Mouse (Mus musculus) stomach, embryonic 14.5 days (tissue): ENCODE data around the gene Gm10300. TPM values are rescaled to one million over a fixed set of nuclear protein-coding genes. Genes with fewer than 3 reads are reported as not detected.

Experiments
- ATAC-seq: fragments of 200-750 bp; cut with Nextera tagmentation; 2 replicates; pipeline ENCODE4 v1.8.0; 2017; ENCODE audit warnings: low read depth, moderate TSS enrichment; ENCODE audit not compliant: insufficient number of reproducible peaks, insufficient read depth, low FRiP score
- H3K27ac ChIP-seq: fragments of 300-500 bp; sonication (generic); 2 replicates; pipeline ENCODE4 v1.5.1; 2014; ENCODE audit warnings: mild to moderate bottlenecking, low read length, moderate library complexity, mixed read lengths
- H3K27me3 ChIP-seq: fragments of 300-500 bp; sonication (generic); 2 replicates; pipeline ENCODE4 v1.6.1; 2014; ENCODE audit warnings: low read length, control low read depth, mixed read lengths; ENCODE audit not compliant: control insufficient read depth, insufficient read depth
- H3K36me3 ChIP-seq: fragments of 300-500 bp; sonication (generic); 2 replicates; pipeline ENCODE4 v1.6.1; 2014; ENCODE audit warnings: mild to moderate bottlenecking, control low read depth, low read length, moderate library complexity, mixed read lengths; ENCODE audit not compliant: control insufficient read depth, insufficient read depth
- H3K4me1 ChIP-seq: fragments of 300-500 bp; sonication (generic); 2 replicates; pipeline ENCODE4 v1.6.1; 2014; ENCODE audit warnings: low read length, control low read depth, mixed read lengths; ENCODE audit not compliant: control insufficient read depth, insufficient read depth
- H3K4me2 ChIP-seq: fragments of 300-500 bp; sonication (generic); replicated peaks from 2 replicates; pipeline ENCODE4 v1.6.1; 2014; ENCODE audit warnings: low read depth, low read length, control low read depth
- H3K4me3 ChIP-seq: fragments of 300-500 bp; sonication (generic); 2 replicates; pipeline ENCODE4 v1.5.1; 2014; ENCODE audit warnings: low read depth, low read length, control low read depth
- H3K9ac ChIP-seq: fragments of 300-500 bp; sonication (generic); replicated peaks from 2 replicates; pipeline ENCODE4 v1.6.1; 2014; ENCODE audit warnings: low read depth, mild to moderate bottlenecking, control low read depth, low read length, moderate library complexity, mixed read lengths
- H3K9me3 ChIP-seq: fragments of 300-500 bp; sonication (generic); 2 replicates; pipeline ENCODE4 v1.6.1; 2016; ENCODE audit warnings: low read depth, low read length, control low read depth; ENCODE audit not compliant: control insufficient read depth
- WGBS: fragments of 180-500 bp; shearing (Covaris S2); extraction: QIAGEN DNeasy Blood & Tissue Kit; methylation state at CpG from one replicate; pipeline ENCODE4 v1.1.7; 2014; 5-methylcytosine and 5-hydroxymethylcytosine counted together
- polyA plus RNA-seq: library from polyadenylated mRNA; unstranded; fragments of >200 nt; fragmentation: Nextera tagmentation; extraction: Ambion mirVana; gene quantifications from 2 replicates; pipeline ENCODE4 v1.2.1, GENCODE M21; 2014

The Gm10300 gene
- 0.14 and 0.27 TPM in 2 replicates for polyA plus RNA-seq

- no peaks in the 10 kb centered on the region for H3K9me3 ChIP-seq
- H3K4me2 ChIP-seq = peak within 1 kb of the TSS; percentile 89
- H3K27ac ChIP-seq = peak within 1 kb of the TSS; percentile 39; the same call in 1 of the 2 replicates
- ATAC-seq = no peak
- H3K27me3 ChIP-seq = no peaks in the 10 kb centered on the region
- WGBS = under 1% methylated on average over 42 of the region's 42 CpGs
- peak within 1 kb of the TSS; percentile 50 for H3K9ac ChIP-seq
- H3K4me1 ChIP-seq = no peaks in the 10 kb centered on the region
- peak within 1 kb of the TSS; percentile 54 for H3K4me3 ChIP-seq
- H3K36me3 ChIP-seq = no peaks in the 10 kb centered on the region
These were observed at the start of gene Gm10300 for GRCm38 (mm10) chr4:132074077-132074932. Gm10300 (plus strand) TSS chr4:132074697.

- no peaks in the 10 kb centered on the region for H3K36me3 ChIP-seq
- no peaks in the 10 kb centered on the region for H3K27me3 ChIP-seq
- no peaks in the 10 kb centered on the region for H3K9me3 ChIP-seq
- H3K4me2 ChIP-seq = no peak overlapping the region
- no peak overlapping the region for H3K27ac ChIP-seq
- 63% methylated on average over 2 of the region's 2 CpGs for WGBS
- H3K4me1 ChIP-seq = no peaks in the 10 kb centered on the region
- ATAC-seq = no peak
- H3K9ac ChIP-seq = no peak overlapping the region
- no peak overlapping the region for H3K4me3 ChIP-seq
These were observed 49.2 kb upstream of the Gm10300 start for GRCm38 (mm10) chr4:132025264-132025663.

GRCm38 (mm10) chr4:132025738-132026527, 48.6 kb upstream of the Gm10300 start:
- H3K9me3 ChIP-seq = no peaks in the 10 kb centered on the region
- no peaks in the 10 kb centered on the region for H3K4me1 ChIP-seq
- H3K27me3 ChIP-seq = no peaks in the 10 kb centered on the region
- 33% methylated on average over 5 of the region's 5 CpGs for WGBS
- no peak for ATAC-seq
- no peak overlapping the region for H3K4me2 ChIP-seq
- no peak overlapping the region for H3K4me3 ChIP-seq
- no peak overlapping the region for H3K27ac ChIP-seq
- no peaks in the 10 kb centered on the region for H3K36me3 ChIP-seq
- no peak overlapping the region for H3K9ac ChIP-seq

GRCm38 (mm10) chr4:132027167-132027566, 47.3 kb upstream of the Gm10300 start:
- no peak; the same call in 1 of the 2 replicates for ATAC-seq
- Histone ChIP-seq H3K27ac (no peak overlapping the region), H3K36me3 (no peaks in the 10 kb centered on the region), H3K9me3 (no peaks in the 10 kb centered on the region), H3K27me3 (no peaks in the 10 kb centered on the region), H3K4me2 (no peak overlapping the region), H3K4me1 (no peaks in the 10 kb centered on the region), H3K4me3 (no peak overlapping the region), H3K9ac (no peak overlapping the region)
- WGBS = 80% methylated on average over 6 of the region's 6 CpGs

- H3K27me3 ChIP-seq = no peaks in the 10 kb centered on the region
- no peak overlapping the region for H3K27ac ChIP-seq
- WGBS = 96% methylated on average over 1 of the region's 1 CpGs
- no peaks in the 10 kb centered on the region for H3K4me1 ChIP-seq
- H3K4me3 ChIP-seq = no peak overlapping the region
- H3K4me2 ChIP-seq = no peak overlapping the region
- no peaks in the 10 kb centered on the region for H3K9me3 ChIP-seq
- no peak overlapping the region for H3K9ac ChIP-seq
- ATAC-seq = no peak
- no peaks in the 10 kb centered on the region for H3K36me3 ChIP-seq
These were observed 46.7 kb upstream of the Gm10300 start for GRCm38 (mm10) chr4:132027806-132028205.

- H3K36me3 ChIP-seq = no peaks in the 10 kb centered on the region
- no peaks in the 10 kb centered on the region for H3K4me1 ChIP-seq
- WGBS = 56% methylated on average over 10 of the region's 10 CpGs
- H3K4me3 ChIP-seq = no peak overlapping the region
- no peak for ATAC-seq
- H3K9ac ChIP-seq = no peak overlapping the region
- H3K27ac ChIP-seq = no peak overlapping the region
- H3K4me2 ChIP-seq = no peak overlapping the region
- no peaks in the 10 kb centered on the region for H3K27me3 ChIP-seq
- no peaks in the 10 kb centered on the region for H3K9me3 ChIP-seq
These were observed 44.4 kb upstream of the Gm10300 start for GRCm38 (mm10) chr4:132029851-132030741.

- H3K27ac ChIP-seq = no peak overlapping the region
- 0 out of 2 replicates have a peak, but pooled peaks cover 4% of the 10 kb centered on the region for H3K4me1 ChIP-seq
- H3K27me3 ChIP-seq = no peaks in the 10 kb centered on the region
- WGBS = 77% methylated on average over 1 of the region's 1 CpGs
- ATAC-seq = no peak
- H3K9ac ChIP-seq = no peak overlapping the region
- no peak overlapping the region for H3K4me3 ChIP-seq
- no peaks in the 10 kb centered on the region for H3K9me3 ChIP-seq
- no peak overlapping the region for H3K4me2 ChIP-seq
- H3K36me3 ChIP-seq = no peaks in the 10 kb centered on the region
These were observed 41.3 kb upstream of the Gm10300 start for GRCm38 (mm10) chr4:132033183-132033582.

- Histone ChIP-seq H3K9me3 (no peaks in the 10 kb centered on the region), H3K4me2 (no peak overlapping the region), H3K4me3 (no peak overlapping the region), H3K27ac (no peak overlapping the region), H3K36me3 (no peaks in the 10 kb centered on the region), H3K27me3 (no peaks in the 10 kb centered on the region), H3K9ac (no peak overlapping the region), H3K4me1 (0 out of 2 replicates have a peak, but pooled peaks cover 4% of the 10 kb centered on the region)
- ATAC-seq = no peak
- WGBS = 45% methylated on average over 2 of the region's 2 CpGs
These were observed 40.3 kb upstream of the Gm10300 start for GRCm38 (mm10) chr4:132034242-132034641.
